Mouse (Mus musculus) heart, embryonic 13.5 days (tissue): ENCODE data around the gene Kbtbd2. TPM values are rescaled to one million over a fixed set of nuclear protein-coding genes. Genes with fewer than 3 reads are reported as not detected.

Experiments
- ATAC-seq: fragments of 200-750 bp; cut with Nextera tagmentation; 2 replicates; pipeline ENCODE4 v1.8.0; 2017; ENCODE audit warnings: moderate TSS enrichment; ENCODE audit not compliant: insufficient number of reproducible peaks, low FRiP score, low TSS enrichment; ENCODE audit errors: extremely low read depth
- H3K27ac ChIP-seq: fragments of 300-500 bp; sonication (generic); replicated peaks from 2 replicates; pipeline ENCODE4 v1.5.1; 2015; ENCODE audit warnings: moderate library complexity, mild to moderate bottlenecking, inconsistent platforms
- H3K27me3 ChIP-seq: fragments of 300-500 bp; sonication (generic); replicated peaks from 2 replicates; pipeline ENCODE4 v1.6.1; 2015; ENCODE audit warnings: mild to moderate bottlenecking, inconsistent platforms
- H3K36me3 ChIP-seq: fragments of 300-500 bp; sonication (generic); 2 replicates; pipeline ENCODE4 v1.6.1; 2015; ENCODE audit warnings: mild to moderate bottlenecking, inconsistent platforms
- H3K4me1 ChIP-seq: fragments of 300-500 bp; sonication (generic); 2 replicates; pipeline ENCODE4 v1.6.1; 2015; ENCODE audit warnings: inconsistent platforms
- H3K4me2 ChIP-seq: fragments of 300-500 bp; sonication (generic); 2 replicates; pipeline ENCODE4 v1.6.1; 2015; ENCODE audit warnings: inconsistent platforms, mild to moderate bottlenecking, moderate library complexity
- H3K4me3 ChIP-seq: fragments of 300-500 bp; sonication (generic); 2 replicates; pipeline ENCODE4 v1.5.1; 2015; ENCODE audit warnings: moderate library complexity, mild to moderate bottlenecking, inconsistent platforms
- H3K9ac ChIP-seq: fragments of 300-500 bp; sonication (generic); 2 replicates; pipeline ENCODE4 v1.6.1; 2015; ENCODE audit warnings: inconsistent platforms, mild to moderate bottlenecking, moderate library complexity
- H3K9me3 ChIP-seq: fragments of 300-500 bp; sonication (generic); 2 replicates; pipeline ENCODE4 v1.6.1; 2016; ENCODE audit warnings: inconsistent platforms
- WGBS: fragments of 180-500 bp; shearing (Covaris S2); methylation state at CpG from one replicate; pipeline ENCODE4 v1.1.7; 2015; ENCODE audit warnings: mixed read lengths; 5-methylcytosine and 5-hydroxymethylcytosine counted together
- polyA plus RNA-seq: library from polyadenylated mRNA; unstranded; fragments of >200 nt; fragmentation: Nextera tagmentation; extraction: Ambion mirVana; gene quantifications from 2 replicates; pipeline ENCODE4 v1.2.1, GENCODE M21; 2015

Kbtbd2 gene
- polyA plus RNA-seq, 1 experiment from 2014 or later = 29.5 TPM

DNA sequence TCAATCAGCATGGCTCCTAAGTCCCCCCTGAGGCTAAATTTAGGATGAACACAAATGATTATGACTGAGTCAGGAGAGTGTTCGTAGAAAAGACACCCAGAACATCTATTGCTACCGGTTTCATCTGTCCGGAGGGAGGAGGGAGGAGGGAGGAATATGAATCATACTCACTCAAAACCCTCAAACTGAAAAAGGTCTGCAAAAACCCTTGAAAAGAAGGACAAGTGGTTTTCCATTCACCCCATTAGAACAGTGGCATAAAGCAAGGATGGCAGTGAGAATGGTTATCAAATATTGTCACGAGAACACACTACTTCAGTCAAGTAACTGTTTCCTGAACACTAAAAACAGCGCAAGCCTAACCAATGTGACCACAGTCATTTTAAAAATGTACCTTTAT lies 12.5 kb downstream of the Kbtbd2 start:
- no peak overlapping the region for H3K4me2 ChIP-seq
- ATAC-seq = no peak
- WGBS = 70% methylated on average over 5 of the region's 5 CpGs
- H3K9ac ChIP-seq = no peak overlapping the region
- H3K9me3 ChIP-seq = no peaks in the 10 kb centered on the region
- no peak overlapping the region for H3K27ac ChIP-seq
- no peaks in the 10 kb centered on the region for H3K27me3 ChIP-seq
- peaks cover 26% of the 10 kb centered on the region for H3K4me1 ChIP-seq
- H3K36me3 ChIP-seq = peaks cover 79% of the 10 kb centered on the region
- no peak overlapping the region for H3K4me3 ChIP-seq

DNA sequence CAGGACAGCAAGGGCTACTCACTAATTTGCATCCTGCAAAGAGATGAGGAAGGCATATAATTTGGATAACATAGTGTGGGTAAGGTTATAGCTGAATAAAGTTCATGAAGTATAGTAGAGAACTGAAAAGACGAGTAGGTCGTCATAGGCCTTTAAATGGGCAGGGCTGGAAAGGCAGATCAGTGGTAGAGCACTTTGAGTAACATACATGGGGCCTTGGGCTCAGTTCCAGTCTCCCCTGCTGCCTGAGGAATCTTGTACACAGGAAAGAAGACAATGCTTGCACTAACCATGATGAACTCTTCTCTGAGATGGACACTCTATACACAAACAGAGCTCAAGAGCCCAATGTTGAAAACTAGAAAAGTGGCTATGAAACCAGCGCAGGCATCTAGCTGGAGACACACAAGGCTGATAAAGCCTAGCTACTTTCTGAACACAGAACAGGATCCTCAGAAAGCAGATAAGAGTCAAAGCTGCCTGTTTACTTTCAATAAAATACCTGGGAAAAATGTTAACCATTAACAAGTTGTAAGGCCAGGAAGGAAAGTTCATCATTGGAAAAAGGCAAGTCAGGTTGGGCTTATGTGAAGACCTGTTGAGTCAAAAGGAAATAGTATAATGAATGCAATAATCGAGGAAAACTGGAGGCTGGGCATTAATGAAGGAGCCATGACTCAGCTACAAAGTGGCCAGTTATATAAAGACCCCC lies 13.9 kb downstream of the Kbtbd2 start:
- Histone ChIP-seq H3K4me3 (no peak overlapping the region), H3K36me3 (peaks cover 85% of the 10 kb centered on the region), H3K27ac (no peak overlapping the region), H3K9me3 (no peaks in the 10 kb centered on the region), H3K4me1 (peaks cover 15% of the 10 kb centered on the region), H3K4me2 (no peak overlapping the region), H3K9ac (no peak overlapping the region), H3K27me3 (no peaks in the 10 kb centered on the region)
- no peak for ATAC-seq
- WGBS = 81% methylated on average over 4 of the region's 4 CpGs

DNA sequence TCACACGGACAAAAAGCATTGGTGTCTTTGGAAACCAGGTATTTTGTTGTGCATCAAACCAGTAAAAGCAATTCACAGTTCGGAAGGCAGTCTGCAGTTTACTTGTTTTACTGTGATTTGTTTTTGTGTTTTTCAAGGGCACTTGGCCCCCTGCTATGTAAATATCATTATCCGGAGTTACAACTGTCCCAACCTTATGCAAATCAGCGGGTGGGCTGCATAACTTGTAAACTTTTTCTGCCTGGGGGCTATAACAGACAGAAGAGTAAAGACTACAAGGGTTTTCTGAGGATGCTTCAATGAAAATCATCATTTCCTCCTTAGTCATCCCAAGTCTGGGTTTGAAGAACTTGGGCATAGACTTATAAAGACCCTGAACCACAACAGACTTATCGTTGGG lies 18.0 kb downstream of the Kbtbd2 start:
- H3K36me3 ChIP-seq = peaks cover 78% of the 10 kb centered on the region
- ATAC-seq = no peak

DNA sequence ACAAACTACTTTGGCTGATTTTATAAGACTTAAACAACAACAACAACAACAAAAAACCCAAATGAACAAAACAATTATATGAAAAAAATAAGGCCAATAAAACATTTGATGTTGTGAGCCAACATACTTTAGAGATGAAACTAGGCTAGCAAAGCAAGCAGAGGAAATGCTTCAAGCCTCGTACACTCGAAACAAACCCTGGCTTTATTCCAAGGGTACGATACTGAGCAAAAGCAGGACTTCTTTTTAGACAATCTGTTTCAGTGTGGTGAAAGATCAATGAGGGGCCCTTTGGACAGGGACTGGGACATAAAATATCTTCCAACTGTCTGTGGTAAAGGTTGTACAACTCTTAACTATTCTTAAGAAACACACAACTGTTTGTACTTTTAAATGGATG lies 21.8 kb downstream of the Kbtbd2 start:
- Histone ChIP-seq H3K9ac (no peak overlapping the region), H3K4me2 (no peak overlapping the region), H3K27me3 (no peaks in the 10 kb centered on the region), H3K4me1 (peaks cover 10% of the 10 kb centered on the region), H3K4me3 (no peak overlapping the region), H3K36me3 (peaks cover 56% of the 10 kb centered on the region), H3K27ac (no peak overlapping the region), H3K9me3 (no peaks in the 10 kb centered on the region; the same call in 1 of the 2 replicates)
- ATAC-seq = no peak
- 27% methylated on average over 3 of the region's 3 CpGs for WGBS

More for the DNA sequence above, 18.0 kb downstream of the Kbtbd2 start:
- H3K4me1 ChIP-seq = peaks cover 18% of the 10 kb centered on the region
- H3K9ac ChIP-seq = no peak overlapping the region
- H3K27me3 ChIP-seq = no peaks in the 10 kb centered on the region
- no peak overlapping the region for H3K4me3 ChIP-seq
- H3K4me2 ChIP-seq = no peak overlapping the region
- H3K9me3 ChIP-seq = no peaks in the 10 kb centered on the region
- WGBS = 92% methylated on average over 5 of the region's 5 CpGs
- H3K27ac ChIP-seq = no peak overlapping the region

DNA sequence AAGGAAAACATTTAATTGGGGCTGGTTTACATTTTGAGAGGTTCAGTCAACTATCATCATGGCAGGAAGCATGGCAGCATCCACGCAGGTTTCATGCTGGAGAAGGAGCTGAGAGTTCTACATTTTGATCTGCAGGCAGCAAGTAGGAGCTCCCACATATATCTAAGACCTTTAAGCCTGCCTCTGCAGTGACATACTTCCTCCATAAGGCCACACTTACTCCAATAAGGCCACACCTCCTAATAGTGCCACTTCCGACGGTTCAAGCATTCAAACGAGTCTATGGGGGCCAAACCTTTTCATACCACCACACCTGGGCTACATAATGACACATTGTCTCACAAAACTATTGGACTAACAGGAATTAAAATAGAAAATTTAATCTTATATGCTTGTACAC lies 31.9 kb downstream of the Kbtbd2 start:
- 79% methylated on average over 4 of the region's 4 CpGs for WGBS
- no peak overlapping the region for H3K9ac ChIP-seq
- no peak overlapping the region for H3K4me3 ChIP-seq
- peaks cover 11% of the 10 kb centered on the region for H3K4me1 ChIP-seq
- peaks cover 37% of the 10 kb centered on the region for H3K36me3 ChIP-seq
- H3K4me2 ChIP-seq = no peak overlapping the region
- no peak overlapping the region for H3K27ac ChIP-seq
- ATAC-seq = no peak
- H3K9me3 ChIP-seq = no peaks in the 10 kb centered on the region
- no peaks in the 10 kb centered on the region for H3K27me3 ChIP-seq

DNA sequence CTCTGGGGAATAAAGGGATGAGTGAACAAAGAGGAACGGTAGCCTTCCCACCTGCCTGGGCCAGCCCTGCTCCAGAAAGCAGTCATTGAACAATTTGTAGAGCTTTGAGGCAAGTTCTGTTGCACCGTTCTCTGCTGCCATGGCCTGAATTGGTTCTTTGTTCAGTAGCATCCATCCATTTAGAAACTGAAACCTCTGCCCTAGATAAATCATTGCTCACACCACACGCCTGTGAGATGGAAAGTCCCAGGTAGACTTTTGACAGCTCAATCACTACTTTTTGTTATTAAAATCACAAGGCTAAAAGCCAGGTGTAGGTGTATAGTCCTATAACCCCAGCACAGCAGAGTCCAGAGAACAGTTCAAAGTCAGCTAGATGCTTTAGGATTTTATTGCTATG lies 32.3 kb downstream of the Kbtbd2 start:
- no peak overlapping the region for H3K4me3 ChIP-seq
- 83% methylated on average over 3 of the region's 3 CpGs for WGBS
- no peak overlapping the region for H3K9ac ChIP-seq
- peaks cover 39% of the 10 kb centered on the region for H3K36me3 ChIP-seq
- ATAC-seq = no peak
- H3K4me1 ChIP-seq = peaks cover 13% of the 10 kb centered on the region
- no peak overlapping the region for H3K4me2 ChIP-seq
- no peaks in the 10 kb centered on the region for H3K27me3 ChIP-seq
- no peaks in the 10 kb centered on the region for H3K9me3 ChIP-seq
- no peak overlapping the region for H3K27ac ChIP-seq

DNA sequence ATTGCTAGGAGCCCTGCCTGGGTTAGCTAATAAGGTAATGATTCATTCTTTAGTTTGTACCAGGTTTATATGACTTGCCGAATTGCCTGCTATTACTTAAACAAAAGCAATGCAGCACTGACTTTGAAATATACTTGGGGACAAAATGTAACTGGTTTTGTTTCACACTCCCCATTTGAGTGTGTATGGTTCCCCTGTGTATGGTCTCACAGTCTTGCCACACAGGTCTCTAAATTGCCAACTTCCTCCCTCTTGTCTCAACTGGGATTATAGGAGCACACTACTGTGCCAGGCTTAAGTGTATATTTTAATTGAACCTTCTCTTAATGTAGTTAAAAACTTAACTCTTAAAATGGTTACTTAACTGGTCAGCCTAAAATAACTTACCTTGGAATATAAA lies 38.3 kb downstream of the Kbtbd2 start:
- Histone ChIP-seq H3K27ac (no peak overlapping the region), H3K9me3 (no peaks in the 10 kb centered on the region), H3K27me3 (no peaks in the 10 kb centered on the region), H3K4me2 (no peak overlapping the region), H3K4me1 (peaks cover 13% of the 10 kb centered on the region), H3K4me3 (no peak overlapping the region), H3K36me3 (peaks cover 82% of the 10 kb centered on the region), H3K9ac (no peak overlapping the region)
- no peak for ATAC-seq
- 95% methylated on average over 1 of the region's 1 CpGs for WGBS

DNA sequence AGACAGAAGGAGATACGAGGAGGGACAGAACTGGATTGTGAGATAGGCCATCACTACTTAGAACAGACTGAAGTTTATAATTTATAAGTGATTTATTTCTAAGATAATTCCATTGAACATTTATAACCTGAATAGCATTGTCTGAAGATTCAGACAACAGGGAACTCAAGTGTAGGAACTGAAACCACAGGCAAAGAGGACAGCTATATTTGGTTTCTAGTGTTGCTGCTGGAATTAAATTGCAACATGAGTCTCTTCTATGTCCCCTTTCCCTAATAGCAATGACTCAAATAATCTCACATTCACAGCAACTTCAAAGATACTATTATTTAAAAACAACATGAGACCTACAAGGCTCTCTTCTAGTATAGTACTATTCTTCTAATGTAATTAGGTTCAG lies 41.5 kb downstream of the Kbtbd2 start:
- H3K9ac ChIP-seq = no peak overlapping the region
- H3K27ac ChIP-seq = no peak overlapping the region
- H3K4me3 ChIP-seq = no peak overlapping the region
- 85% methylated on average over 1 of the region's 1 CpGs for WGBS
- H3K4me2 ChIP-seq = no peak overlapping the region
- H3K9me3 ChIP-seq = no peaks in the 10 kb centered on the region
- H3K27me3 ChIP-seq = no peaks in the 10 kb centered on the region
- H3K4me1 ChIP-seq = peaks cover 3% of the 10 kb centered on the region
- H3K36me3 ChIP-seq = peaks cover 79% of the 10 kb centered on the region
- no peak for ATAC-seq

DNA sequence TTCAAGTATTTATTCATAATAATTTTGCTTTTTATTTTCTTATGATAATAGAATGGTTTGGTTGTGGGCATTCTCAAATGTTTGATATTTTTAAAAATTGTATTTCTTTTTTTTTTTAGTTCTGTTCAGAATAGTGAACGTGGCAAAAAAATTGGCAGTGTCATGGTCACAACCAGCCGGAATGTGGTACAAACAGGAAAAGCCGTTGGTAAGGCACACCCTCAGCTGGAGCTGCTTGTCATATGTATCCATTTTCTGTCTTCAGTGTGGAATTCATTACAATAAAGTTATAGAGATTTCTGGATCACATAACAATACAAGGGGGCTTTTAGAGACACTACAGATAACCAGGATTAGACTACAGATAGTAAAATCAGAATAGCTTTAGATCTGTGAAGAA lies 43.9 kb downstream of the Kbtbd2 start:
- ATAC-seq = no peak
- Histone ChIP-seq H3K27me3 (no peaks in the 10 kb centered on the region), H3K9ac (no peak overlapping the region), H3K36me3 (peaks cover 65% of the 10 kb centered on the region), H3K27ac (no peak overlapping the region), H3K4me3 (no peak overlapping the region), H3K4me1 (no peaks in the 10 kb centered on the region), H3K9me3 (no peaks in the 10 kb centered on the region), H3K4me2 (no peak overlapping the region)
- 82% methylated on average over 3 of the region's 3 CpGs for WGBS

DNA sequence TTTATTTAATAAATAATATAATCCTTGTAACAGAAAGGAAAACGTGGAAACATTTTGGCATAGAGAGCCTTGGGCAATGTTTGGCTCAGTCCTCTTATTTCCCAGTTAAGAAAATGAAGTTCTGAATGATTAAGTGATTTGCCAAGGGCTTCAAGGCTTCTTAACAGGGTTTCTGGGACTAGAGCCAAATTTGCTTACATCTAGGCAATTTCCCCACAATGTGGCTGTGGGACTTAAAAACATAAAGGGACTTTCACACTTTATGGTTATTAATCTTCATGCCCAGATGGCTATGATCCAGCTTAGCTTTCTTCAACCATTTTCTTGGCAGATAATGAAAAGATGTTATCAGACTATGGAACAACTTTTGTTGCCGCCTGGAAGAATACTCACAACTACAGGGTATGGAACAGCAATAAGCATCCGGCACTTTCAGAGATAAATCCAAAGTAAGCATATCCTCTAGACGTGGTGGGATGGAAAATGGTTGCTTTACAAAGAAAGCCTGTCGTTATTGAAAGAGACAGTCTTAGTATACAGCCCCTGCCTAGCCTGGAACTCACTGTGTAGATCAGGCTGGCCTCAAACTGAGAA lies 51.6 kb downstream of the Kbtbd2 start:
- Histone ChIP-seq H3K4me3 (no peak overlapping the region), H3K36me3 (peaks cover 36% of the 10 kb centered on the region), H3K27ac (no peak overlapping the region), H3K9ac (no peak overlapping the region), H3K4me1 (no peaks in the 10 kb centered on the region), H3K9me3 (no peaks in the 10 kb centered on the region), H3K4me2 (no peak overlapping the region), H3K27me3 (no peaks in the 10 kb centered on the region)
- no peak for ATAC-seq
- 74% methylated on average over 5 of the region's 5 CpGs for WGBS

DNA sequence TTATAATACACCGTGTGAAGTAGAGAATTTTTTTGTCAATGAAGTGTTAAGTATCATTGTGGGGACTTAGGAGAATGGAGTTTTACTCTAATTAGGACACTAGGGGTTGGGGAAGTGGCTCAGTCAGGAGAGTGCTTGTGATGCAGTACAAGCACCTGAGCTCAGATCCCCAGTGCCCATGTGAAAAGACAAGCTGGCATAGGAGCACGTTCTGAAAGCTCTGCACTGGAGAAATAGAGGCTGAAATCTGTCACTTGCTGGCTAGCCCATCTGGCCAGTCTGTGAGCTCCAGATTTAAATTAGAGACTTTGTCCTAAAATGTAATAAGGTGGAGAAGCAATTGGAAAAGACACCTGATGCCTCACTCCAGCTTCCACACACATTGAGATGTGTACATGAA lies 65.1 kb downstream of the Kbtbd2 start:
- no peak overlapping the region for H3K9ac ChIP-seq
- no peak for ATAC-seq
- H3K36me3 ChIP-seq = peaks cover 77% of the 10 kb centered on the region
- H3K9me3 ChIP-seq = no peaks in the 10 kb centered on the region
- H3K4me1 ChIP-seq = no peaks in the 10 kb centered on the region
- no peak overlapping the region for H3K4me3 ChIP-seq
- WGBS = 79% methylated on average over 2 of the region's 2 CpGs
- H3K27me3 ChIP-seq = no peaks in the 10 kb centered on the region
- H3K27ac ChIP-seq = no peak overlapping the region
- H3K4me2 ChIP-seq = no peak overlapping the region
